Mouse (Mus musculus) liver, adult 2 months (tissue): ENCODE results near the gene Gmeb1. TPM values are rescaled to one million over a fixed set of nuclear protein-coding genes. Genes with fewer than 3 reads are reported as not detected.
A peak's percentile ranks its signal among the peaks of the same experiment; 100 is the strongest.
"Not testable (repeated sequence)": the region's sequence is repeated elsewhere in the genome, so short reads cannot be mapped to it uniquely, and the experiment has no call there.

Source experiments
- DNase-seq: peaks from one replicate; pipeline ENCODE4 v3.0.0-alpha.2; 2011; ENCODE audit warnings: low read depth, low spot score; ENCODE audit errors: extremely low read depth
- H3K27ac ChIP-seq: fragments of 200-500 bp; replicated peaks from 2 replicates; pipeline ENCODE4 v1.5.1; 2012; ENCODE audit warnings: low read depth, mild to moderate bottlenecking, control low read depth, inconsistent platforms, low read length; ENCODE audit not compliant: insufficient read depth
- H3K27me3 ChIP-seq: fragments of 200-500 bp; 2 replicates; pipeline ENCODE4 v1.6.1; 2012; ENCODE audit warnings: mild to moderate bottlenecking, moderate library complexity, low read length, inconsistent platforms; ENCODE audit not compliant: control insufficient read depth, insufficient read depth
- H3K36me3 ChIP-seq: fragments of 200-500 bp; 2 replicates; pipeline ENCODE4 v1.6.1; 2012; ENCODE audit warnings: low read length, inconsistent platforms; ENCODE audit not compliant: control insufficient read depth, insufficient read depth
- H3K4me1 ChIP-seq: fragments of 200-500 bp; 2 replicates; pipeline ENCODE4 v1.6.1; 2011; ENCODE audit warnings: low read length; ENCODE audit not compliant: control insufficient read depth, insufficient read depth
- H3K4me3 ChIP-seq: fragments of 200-500 bp; 2 replicates; pipeline ENCODE4 v1.5.1; 2011; ENCODE audit warnings: low read depth, mild to moderate bottlenecking, control low read depth, low read length, moderate library complexity; ENCODE audit not compliant: insufficient read depth
- H3K79me2 ChIP-seq: fragments of 200-500 bp; 2 replicates; pipeline ENCODE4 v1.6.1; 2012; ENCODE audit warnings: inconsistent platforms, mild to moderate bottlenecking, low read length, moderate library complexity; ENCODE audit not compliant: control insufficient read depth, insufficient read depth
- H3K9ac ChIP-seq: fragments of 200-500 bp; 2 replicates; pipeline ENCODE4 v1.6.1; 2012; ENCODE audit warnings: low read depth, mild to moderate bottlenecking, control low read depth, inconsistent platforms, low read length
- CTCF ChIP-seq: fragments of 200-500 bp; IDR thresholded peaks from 2 replicates; pipeline ENCODE4 v1.5.1; 2011; ENCODE audit warnings: low read depth, low read length, control low read depth
- POLR2A ChIP-seq: fragments of 200-500 bp; IDR thresholded peaks from 2 replicates; pipeline ENCODE4 v1.6.1; 2011; ENCODE audit warnings: low read length, control low read depth; ENCODE audit not compliant: insufficient read depth; ENCODE audit errors: extremely low read depth
- WGBS: fragments of 180-500 bp; shearing (Covaris S2); methylation state at CpG from one replicate; pipeline ENCODE4 v1.1.7; 2018; 5-methylcytosine and 5-hydroxymethylcytosine counted together
- polyA plus RNA-seq: library from polyadenylated mRNA; depleted of rRNA; stranded (reverse); fragments of >200 nt; gene quantifications from 2 replicates; pipeline ENCODE4 v1.2.3, GENCODE M21; 2012
- total RNA-seq: library from RNA; depleted of rRNA; stranded (reverse); fragments of >200 nt; gene quantifications from 2 replicates; pipeline ENCODE4 v1.2.3, GENCODE M21; 2014

Gmeb1 gene
- total and polyA plus RNA-seq, 2 experiments = 3.3 to 6.0 TPM

DNA sequence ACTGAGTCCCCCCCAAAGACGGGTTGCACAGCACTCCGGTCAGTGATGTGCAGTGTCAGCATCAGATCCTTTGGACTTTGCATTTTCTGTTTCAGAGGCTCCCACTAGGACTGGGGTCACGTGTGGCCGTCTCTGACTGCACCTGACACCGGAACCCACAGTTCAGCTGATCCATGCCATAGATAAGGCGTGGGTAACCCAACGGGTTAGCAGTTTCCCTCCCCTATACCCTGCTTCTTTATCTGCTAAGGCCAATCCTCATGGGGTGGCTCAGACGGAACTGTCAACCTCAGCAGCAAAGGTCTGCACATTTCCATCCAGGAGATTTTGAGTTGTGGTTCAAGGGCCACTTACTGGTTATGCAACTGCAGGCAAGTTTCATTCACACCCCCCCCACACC, 43.9 kb upstream of the Gmeb1 start:
- H3K9ac ChIP-seq = 0 out of 2 replicates have a peak overlapping the region, but pooled peaks have one; percentile 3
- no peak overlapping the region for H3K27ac ChIP-seq
- peaks cover 7% of the 10 kb centered on the region; the same call in 1 of the 2 replicates for H3K4me1 ChIP-seq
- peaks cover 5% of the 10 kb centered on the region for H3K36me3 ChIP-seq
- peak; percentile 54 for DNase-seq
- WGBS = 24% methylated on average over 8 of the region's 8 CpGs
- H3K27me3 ChIP-seq = no peaks in the 10 kb centered on the region
- TF ChIP-seq CTCF (no peak), POLR2A (no peak)
- no peak overlapping the region for H3K4me3 ChIP-seq
- H3K79me2 ChIP-seq = peaks cover 3% of the 10 kb centered on the region; the same call in 1 of the 2 replicates

- not testable (repeated sequence) for H3K9ac ChIP-seq
- H3K4me3 ChIP-seq = peak overlapping the region; percentile 64; the same call in 1 of the 2 replicates
These were observed 42.1 kb upstream of the Gmeb1 start for GRCm38 (mm10) chr4:132303484-132303883.

DNA sequence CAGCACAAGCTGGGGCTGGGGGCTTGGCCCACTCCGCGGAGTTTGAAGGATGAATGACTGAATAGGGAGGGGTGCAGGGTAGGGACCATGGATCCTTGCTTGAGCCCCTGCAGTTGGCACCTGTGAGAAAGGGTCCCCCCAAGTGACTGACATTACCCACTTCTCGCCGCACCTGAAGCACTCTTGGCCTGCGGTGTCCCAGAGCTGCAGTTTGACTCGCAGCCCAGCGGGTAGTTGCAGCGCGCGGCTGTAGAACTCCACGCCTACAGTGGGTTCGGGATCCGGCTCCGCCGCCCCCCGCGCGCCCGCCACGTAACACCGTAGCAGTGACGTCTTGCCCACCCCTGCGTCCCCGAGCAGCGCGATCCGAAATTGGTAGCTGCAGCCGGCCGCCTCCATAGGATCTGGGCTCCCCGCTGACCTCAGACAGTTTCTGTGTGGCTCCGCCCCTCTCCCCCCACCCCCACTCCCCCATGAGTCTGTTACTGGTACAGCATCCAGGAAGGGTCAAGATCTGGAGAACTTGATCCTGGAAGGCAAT, 41.6 kb upstream of the Gmeb1 start, which contains the start of gene Rab42:
Rab42 (minus strand) TSS at position 447 of the 541 bp plus-strand sequence.
- Histone ChIP-seq H3K36me3 (no peaks in the 10 kb centered on the region), H3K4me3 (peak within 1 kb of the TSS; percentile 64), H3K79me2 (no peaks in the 10 kb centered on the region), H3K4me1 (peaks cover 3% of the 10 kb centered on the region; the same call in 1 of the 2 replicates), H3K27me3 (no peaks in the 10 kb centered on the region), H3K27ac (no peak within 1 kb of the TSS), H3K9ac (peak within 1 kb of the TSS; percentile 74)
- peak; percentile 29 for DNase-seq
- WGBS = 6% methylated on average over 31 of the region's 31 CpGs
- TF ChIP-seq CTCF = no peak
- no peak for TF ChIP-seq POLR2A

More at GRCm38 (mm10) chr4:132303484-132303883, 42.1 kb upstream of the Gmeb1 start:
- not testable (repeated sequence) for H3K36me3 ChIP-seq, DNase-seq, H3K27me3 ChIP-seq, H3K79me2 ChIP-seq, H3K4me1 ChIP-seq, H3K27ac ChIP-seq
- 50% methylated on average over 6 of the region's 6 CpGs for WGBS

- Histone ChIP-seq H3K27ac (no peak overlapping the region), H3K36me3 (no peaks in the 10 kb centered on the region), H3K9ac (no peak overlapping the region), H3K4me3 (peak overlapping the region; percentile 64; the same call in 1 of the 2 replicates), H3K4me1 (peaks cover 3% of the 10 kb centered on the region; the same call in 1 of the 2 replicates), H3K79me2 (no peaks in the 10 kb centered on the region), H3K27me3 (no peaks in the 10 kb centered on the region)
- 75% methylated on average over 16 of the region's 16 CpGs for WGBS
- DNase-seq = no peak
- TF ChIP-seq CTCF (no peak), POLR2A (no peak)
These were observed 40.9 kb upstream of the Gmeb1 start for GRCm38 (mm10) chr4:132301965-132302938.

GRCm38 (mm10) chr4:132301486-132301885, 40.1 kb upstream of the Gmeb1 start:
- no peak overlapping the region for H3K27ac ChIP-seq
- H3K4me1 ChIP-seq = peaks cover 3% of the 10 kb centered on the region; the same call in 1 of the 2 replicates
- no peaks in the 10 kb centered on the region for H3K36me3 ChIP-seq
- no peaks in the 10 kb centered on the region for H3K27me3 ChIP-seq
- DNase-seq = peak; percentile 70
- no peak overlapping the region for H3K4me3 ChIP-seq
- H3K79me2 ChIP-seq = no peaks in the 10 kb centered on the region
- TF ChIP-seq CTCF (no peak), POLR2A (no peak)
- no peak overlapping the region for H3K9ac ChIP-seq
- 35% methylated on average over 6 of the region's 6 CpGs for WGBS
